8 mouse cellular contexts compared by ENCODE assay signal in the genomic region with DNA sequence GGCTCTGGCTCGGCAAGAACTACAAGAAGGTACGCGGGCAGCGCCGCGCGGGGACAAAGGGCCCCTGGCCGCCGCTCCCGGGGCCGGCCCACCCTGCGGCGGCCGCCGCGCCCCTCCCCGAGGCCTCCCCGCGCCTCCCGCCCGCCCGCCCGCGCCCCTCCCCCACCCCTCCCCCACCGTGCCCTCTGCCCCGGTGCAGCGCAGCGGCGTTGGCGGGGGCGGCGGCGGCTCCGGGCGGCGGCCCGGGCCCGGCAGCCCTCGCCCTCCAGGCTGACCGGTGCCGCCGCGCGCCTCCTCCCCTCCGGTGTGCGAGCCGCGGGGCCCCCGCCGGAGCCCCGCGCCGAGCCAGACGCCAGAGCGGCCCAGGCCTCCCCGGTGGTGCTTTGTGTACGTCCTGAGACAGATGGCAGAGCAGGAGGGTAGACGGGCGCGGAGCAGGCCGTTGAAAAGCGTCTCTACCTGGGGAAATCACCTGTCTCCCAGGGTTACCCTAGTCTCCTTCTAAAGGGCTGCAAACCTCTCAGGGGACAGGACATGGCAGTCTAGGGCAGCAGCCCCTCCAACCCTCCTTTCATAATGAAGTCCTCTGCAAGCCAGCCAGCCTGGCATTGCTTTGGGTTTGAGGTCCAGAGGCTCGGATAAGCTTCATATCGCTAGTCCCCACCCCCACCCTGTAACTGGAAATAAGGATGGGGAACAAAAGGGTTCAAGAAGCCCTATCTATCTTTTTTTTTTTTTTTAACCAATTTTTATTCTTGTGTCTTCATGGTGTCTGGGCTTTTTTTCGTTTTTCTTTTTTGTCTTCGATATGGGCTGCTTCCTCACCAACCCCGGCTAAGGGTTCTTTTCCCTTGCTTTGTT. TPM values are rescaled to one million over a fixed set of nuclear protein-coding genes. Genes with fewer than 3 reads are reported as not detected.
DNase-seq lines count a peak whose midpoint lies in the region; ATAC-seq and TF ChIP-seq lines count a peak whose summit lies in the region.

No protein-coding gene starts in this region.

- no peaks in the 10 kb centered on the region for H3K9me3 ChIP-seq in embryonic facial prominence, embryonic 15.5 days (replicated peaks)
- no peaks in the 10 kb centered on the region for H3K9me3 ChIP-seq in limb, embryonic 10.5 days (replicated peaks)
- H3K9me3 ChIP-seq in midbrain, embryonic 12.5 days = no peaks in the 10 kb centered on the region

- peak overlapping the region; percentile 80 for H3K27ac ChIP-seq in bone marrow macrophage, adult 2 months (ENCODE audit: insufficient read depth, low read depth, low read length)
- peak overlapping the region; percentile 95 for H3K27ac ChIP-seq in embryonic facial prominence, embryonic 15.5 days (replicated peaks)
- peak overlapping the region; percentile 99 for H3K27ac ChIP-seq in limb, embryonic 10.5 days
- H3K27ac ChIP-seq in midbrain, embryonic 12.5 days (replicated peaks) = peak overlapping the region; percentile 96

- peak; percentile 60 to 84 for DNase-seq in adrenal gland, adult (ENCODE audit: inconsistent age in 2 of 2, low spot score in 1 of 2)
- no peak for DNase-seq in adrenal gland, adult 8-10 months
- peak; percentile 31 to 54 for DNase-seq in heart, postnatal 36 days
- peak; percentile 69 for DNase-seq in limb, embryonic 10.5 days (ENCODE audit: low spot score)
- DNase-seq in spleen, postnatal 36 days (ENCODE audit: low spot score in 2 of 2) = peak; percentile 30 to 40

- peaks cover 10% of the 10 kb centered on the region for H3K4me1 ChIP-seq in bone marrow macrophage, adult 2 months (ENCODE audit: control insufficient read depth, insufficient read depth, low read length)
- peaks cover 21% of the 10 kb centered on the region for H3K4me1 ChIP-seq in embryonic facial prominence, embryonic 15.5 days
- H3K4me1 ChIP-seq in limb, embryonic 10.5 days = peaks cover 14% of the 10 kb centered on the region
- peaks cover 12% of the 10 kb centered on the region for H3K4me1 ChIP-seq in midbrain, embryonic 12.5 days

- ATAC-seq in embryonic facial prominence, embryonic 15.5 days (ENCODE audit: insufficient number of reproducible peaks, low FRiP score, low TSS enrichment, low read depth) = peak; percentile 60
- ATAC-seq in midbrain, embryonic 12.5 days (ENCODE audit: low FRiP score, low read depth) = peak; percentile 50

- H3K4me3 ChIP-seq in bone marrow macrophage, adult 2 months (ENCODE audit: insufficient read depth, low read length) = peak overlapping the region; percentile 81
- peak overlapping the region; percentile 96 for H3K4me3 ChIP-seq in embryonic facial prominence, embryonic 15.5 days (replicated peaks)
- H3K4me3 ChIP-seq in limb, embryonic 10.5 days = peak overlapping the region; percentile 95
- H3K4me3 ChIP-seq in midbrain, embryonic 12.5 days = peak overlapping the region; percentile 96

- TF ChIP-seq CTCF in bone marrow macrophage, adult 2 months (IDR thresholded peaks at IDR 0.05; ENCODE audit: low read depth, low read length) = no peak

- H3K27me3 ChIP-seq in embryonic facial prominence, embryonic 15.5 days = no peaks in the 10 kb centered on the region
- peaks cover 5% of the 10 kb centered on the region; the same call in 1 of the 2 replicates for H3K27me3 ChIP-seq in limb, embryonic 10.5 days (ENCODE audit: low read depth, poor library complexity, severe bottlenecking)
- H3K27me3 ChIP-seq in midbrain, embryonic 12.5 days = peaks cover 7% of the 10 kb centered on the region

- no peak for TF ChIP-seq POLR2A in bone marrow macrophage, adult 2 months (IDR thresholded peaks at IDR 0.05; ENCODE audit: borderline replicate concordance, low read depth, low read length)

- peak overlapping the region; percentile 63 for H3K4me2 ChIP-seq in embryonic facial prominence, embryonic 15.5 days (replicated peaks)
- peak overlapping the region; percentile 85 for H3K4me2 ChIP-seq in midbrain, embryonic 12.5 days (replicated peaks)

- peak overlapping the region; percentile 89 for H3K9ac ChIP-seq in embryonic facial prominence, embryonic 15.5 days
- peak overlapping the region; percentile 100 for H3K9ac ChIP-seq in midbrain, embryonic 12.5 days (replicated peaks)

- WGBS in embryonic facial prominence, embryonic 15.5 days = under 1% methylated on average over 42 of the region's 67 CpGs
- under 1% methylated on average over 57 of the region's 67 CpGs for WGBS in limb, embryonic 10.5 days
- under 1% methylated on average over 34 of the region's 67 CpGs for WGBS in midbrain, embryonic 12.5 days

- H3K36me3 ChIP-seq in embryonic facial prominence, embryonic 15.5 days = peaks cover 37% of the 10 kb centered on the region
- H3K36me3 ChIP-seq in limb, embryonic 10.5 days = peaks cover 39% of the 10 kb centered on the region
- H3K36me3 ChIP-seq in midbrain, embryonic 12.5 days = peaks cover 32% of the 10 kb centered on the region

- intact Hi-C loops in heart, postnatal 36 days (cut with DNase I) = loop anchor here (1.0 to 2.0 kb wide), 2 partner anchors 31 to 77 kb away; no protein-coding TSS in a partner anchor

RNA-seq across cellular contexts. Expression of a gene that starts 0.6 kb away (rescaled TPM):
- 100 to 1,000 TPM; 103 to 155 (median 127) TPM for total RNA-seq in adrenal gland, adult 8-10 months (2022)
- polyA plus RNA-seq in bone marrow macrophage, adult 2 months (2012; ENCODE audit: insufficient read depth, insufficient read length, missing spikeins) = 101 and 105 TPM in 2 replicates
- 85.2 and 93.6 TPM in 2 replicates for polyA plus RNA-seq in embryonic facial prominence, embryonic 15.5 days (2015; fragmentation: Nextera tagmentation; extraction: Ambion mirVana)
- total RNA-seq in heart, postnatal 36 days (2021) = 10 to 100 TPM; 79.8 to 82.7 TPM
- 64.2 and 91.3 TPM in 2 replicates for polyA plus RNA-seq in limb, embryonic 10.5 days (2016; fragmentation: Nextera tagmentation; extraction: Ambion mirVana)
- polyA plus RNA-seq in midbrain, embryonic 12.5 days (2016; fragmentation: Nextera tagmentation; extraction: Ambion mirVana) = 188 and 202 TPM in 2 replicates

RNA-seq across cellular contexts. Expression of a gene that starts 34.3 kb away (rescaled TPM):
- total RNA-seq in adrenal gland, adult 8-10 months (2022) = 100 to 1,000 TPM; 760 to 841 (median 820) TPM
- polyA plus RNA-seq in bone marrow macrophage, adult 2 months (2012; ENCODE audit: insufficient read depth, insufficient read length, missing spikeins) = 1,186 and 1,257 TPM in 2 replicates
- polyA plus RNA-seq in embryonic facial prominence, embryonic 15.5 days (2015; fragmentation: Nextera tagmentation; extraction: Ambion mirVana) = 1,219 and 1,296 TPM in 2 replicates
- 100 to 1,000 TPM; 267 to 286 TPM for total RNA-seq in heart, postnatal 36 days (2021)
- polyA plus RNA-seq in limb, embryonic 10.5 days (2016; fragmentation: Nextera tagmentation; extraction: Ambion mirVana) = 685 and 729 TPM in 2 replicates
- 747 and 793 TPM in 2 replicates for polyA plus RNA-seq in midbrain, embryonic 12.5 days (2016; fragmentation: Nextera tagmentation; extraction: Ambion mirVana)

RNA-seq across cellular contexts. Expression of a gene that starts 38.8 kb away (rescaled TPM):
- 10 to 100 TPM in 2 of 4 experiments, 1 to 10 TPM in 2; 4.8 to 11.6 (median 7.9) TPM for total RNA-seq in adrenal gland, adult 8-10 months (2022)
- 2.5 and 3.9 TPM in 2 replicates for polyA plus RNA-seq in bone marrow macrophage, adult 2 months (2012; ENCODE audit: insufficient read depth, insufficient read length, missing spikeins)
- 5.0 and 6.9 TPM in 2 replicates for polyA plus RNA-seq in embryonic facial prominence, embryonic 15.5 days (2015; fragmentation: Nextera tagmentation; extraction: Ambion mirVana)
- total RNA-seq in heart, postnatal 36 days (2021) = 1 to 10 TPM; 2.8 to 3.2 TPM
- polyA plus RNA-seq in limb, embryonic 10.5 days (2016; fragmentation: Nextera tagmentation; extraction: Ambion mirVana) = 1.6 and 3.3 TPM in 2 replicates
- 2.7 and 3.0 TPM in 2 replicates for polyA plus RNA-seq in midbrain, embryonic 12.5 days (2016; fragmentation: Nextera tagmentation; extraction: Ambion mirVana)

RNA-seq across cellular contexts. Expression of a gene that starts 48.2 kb away (rescaled TPM):
- 10 to 100 TPM; 39.1 to 55.4 (median 50.8) TPM for total RNA-seq in adrenal gland, adult 8-10 months (2022)
- 42.6 and 47.6 TPM in 2 replicates for polyA plus RNA-seq in bone marrow macrophage, adult 2 months (2012; ENCODE audit: insufficient read depth, insufficient read length, missing spikeins)
- polyA plus RNA-seq in embryonic facial prominence, embryonic 15.5 days (2015; fragmentation: Nextera tagmentation; extraction: Ambion mirVana) = 44.0 and 45.0 TPM in 2 replicates
- 10 to 100 TPM; 16.3 to 18.3 TPM for total RNA-seq in heart, postnatal 36 days (2021)
- polyA plus RNA-seq in limb, embryonic 10.5 days (2016; fragmentation: Nextera tagmentation; extraction: Ambion mirVana) = 41.9 and 43.6 TPM in 2 replicates
- polyA plus RNA-seq in midbrain, embryonic 12.5 days (2016; fragmentation: Nextera tagmentation; extraction: Ambion mirVana) = 57.6 and 60.7 TPM in 2 replicates

RNA-seq across cellular contexts. Expression of a gene that starts 48.3 kb away (rescaled TPM):
- 10 to 100 TPM; 76.6 to 93.8 (median 86.8) TPM for total RNA-seq in adrenal gland, adult 8-10 months (2022)
- 47.2 and 62.7 TPM in 2 replicates for polyA plus RNA-seq in bone marrow macrophage, adult 2 months (2012; ENCODE audit: insufficient read depth, insufficient read length, missing spikeins)
- 66.2 and 75.7 TPM in 2 replicates for polyA plus RNA-seq in embryonic facial prominence, embryonic 15.5 days (2015; fragmentation: Nextera tagmentation; extraction: Ambion mirVana)
- 10 to 100 TPM; 44.6 to 49.6 TPM for total RNA-seq in heart, postnatal 36 days (2021)
- 98.7 and 133 TPM in 2 replicates for polyA plus RNA-seq in limb, embryonic 10.5 days (2016; fragmentation: Nextera tagmentation; extraction: Ambion mirVana)
- 127 and 147 TPM in 2 replicates for polyA plus RNA-seq in midbrain, embryonic 12.5 days (2016; fragmentation: Nextera tagmentation; extraction: Ambion mirVana)
